Mouse (Mus musculus) hindbrain, embryonic 14.5 days (tissue): ENCODE results near the gene Copz2. TPM values are rescaled to one million over a fixed set of nuclear protein-coding genes. Genes with fewer than 3 reads are reported as not detected.

Experiments
- ATAC-seq: fragments of 200-750 bp; cut with Nextera tagmentation; 2 replicates; pipeline ENCODE4 v1.8.0; 2017; ENCODE audit warnings: moderate number of reproducible peaks, mild to moderate bottlenecking, moderate TSS enrichment, moderate library complexity; ENCODE audit not compliant: low FRiP score
- DNase-seq: peaks from one replicate; pipeline ENCODE4 v3.0.0-alpha.2; 2015; ENCODE audit warnings: low spot score
- H3K27ac ChIP-seq: fragments of 300-500 bp; sonication (generic); 2 replicates; pipeline ENCODE4 v1.5.1; 2014; ENCODE audit warnings: mild to moderate bottlenecking, moderate library complexity
- H3K27me3 ChIP-seq: fragments of 300-500 bp; sonication (generic); 2 replicates; pipeline ENCODE4 v1.6.1; 2014; ENCODE audit warnings: mild to moderate bottlenecking, low read length, mixed read lengths; ENCODE audit not compliant: control insufficient read depth, insufficient read depth
- H3K36me3 ChIP-seq: fragments of 300-500 bp; sonication (generic); replicated peaks from 2 replicates; pipeline ENCODE4 v1.6.1; 2014; ENCODE audit not compliant: control insufficient read depth, insufficient read depth
- H3K4me1 ChIP-seq: fragments of 300-500 bp; sonication (generic); replicated peaks from 2 replicates; pipeline ENCODE4 v1.6.1; 2014; ENCODE audit warnings: antibody characterized with exemption, low read length, mixed read lengths; ENCODE audit not compliant: control insufficient read depth, insufficient read depth
- H3K4me2 ChIP-seq: fragments of 300-500 bp; sonication (generic); replicated peaks from 2 replicates; pipeline ENCODE4 v1.6.1; 2014; ENCODE audit warnings: mild to moderate bottlenecking, moderate library complexity
- H3K4me3 ChIP-seq: fragments of 300-500 bp; sonication (generic); replicated peaks from 2 replicates; pipeline ENCODE4 v1.5.1; 2014; ENCODE audit warnings: mild to moderate bottlenecking, low read length
- H3K9ac ChIP-seq: fragments of 300-500 bp; sonication (generic); 2 replicates; pipeline ENCODE4 v1.6.1; 2014
- H3K9me3 ChIP-seq: fragments of 300-500 bp; sonication (generic); 2 replicates; pipeline ENCODE4 v1.6.1; 2016; ENCODE audit warnings: low read length; ENCODE audit not compliant: control insufficient read depth
- WGBS: fragments of 180-500 bp; shearing (Covaris S2); extraction: QIAGEN DNeasy Blood & Tissue Kit; methylation state at CpG from one replicate; pipeline ENCODE4 v1.1.7; 2014; 5-methylcytosine and 5-hydroxymethylcytosine counted together
- polyA plus RNA-seq: library from polyadenylated mRNA; unstranded; fragments of >200 nt; fragmentation: Nextera tagmentation; extraction: Ambion mirVana; gene quantifications from 2 replicates; pipeline ENCODE4 v1.2.1, GENCODE M21; 2014

Gene Copz2
- polyA plus RNA-seq, 1 experiment from 2014 or later, result 29.7 TPM

DNA sequence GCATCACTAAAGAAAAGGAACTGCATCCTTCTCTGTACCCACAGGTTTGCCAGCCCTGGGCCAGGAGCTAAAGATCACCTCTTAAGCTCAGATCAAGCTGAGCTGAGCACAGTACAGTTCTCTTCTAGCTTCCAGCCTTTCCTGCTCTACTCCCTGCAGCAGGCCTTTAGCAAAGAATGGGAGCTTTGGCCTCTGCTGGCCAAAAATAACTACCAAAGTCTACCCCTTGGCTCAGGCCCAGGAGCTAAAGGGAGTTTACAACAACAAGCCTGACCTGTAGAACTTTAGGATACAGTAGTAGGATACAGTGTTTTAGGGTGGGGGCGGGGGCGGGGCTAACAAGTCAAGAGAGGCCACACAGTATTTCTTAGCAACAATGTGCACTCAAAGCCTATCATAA lies 23.2 kb upstream of the Copz2 start:
- ATAC-seq, result no peak
- H3K27me3 ChIP-seq, result no peaks in the 10 kb centered on the region
- H3K27ac ChIP-seq, result 0 out of 2 replicates have a peak overlapping the region, but pooled peaks have one; percentile 89
- H3K4me3 ChIP-seq, result no peak overlapping the region
- peaks cover 34% of the 10 kb centered on the region for H3K36me3 ChIP-seq
- WGBS, result 79% methylated on average over 2 of the region's 2 CpGs
- no peaks in the 10 kb centered on the region for H3K9me3 ChIP-seq
- peak overlapping the region; percentile 64 for H3K9ac ChIP-seq
- peaks cover 67% of the 10 kb centered on the region for H3K4me1 ChIP-seq
- no peak for DNase-seq
- peak overlapping the region; percentile 67 for H3K4me2 ChIP-seq

DNA sequence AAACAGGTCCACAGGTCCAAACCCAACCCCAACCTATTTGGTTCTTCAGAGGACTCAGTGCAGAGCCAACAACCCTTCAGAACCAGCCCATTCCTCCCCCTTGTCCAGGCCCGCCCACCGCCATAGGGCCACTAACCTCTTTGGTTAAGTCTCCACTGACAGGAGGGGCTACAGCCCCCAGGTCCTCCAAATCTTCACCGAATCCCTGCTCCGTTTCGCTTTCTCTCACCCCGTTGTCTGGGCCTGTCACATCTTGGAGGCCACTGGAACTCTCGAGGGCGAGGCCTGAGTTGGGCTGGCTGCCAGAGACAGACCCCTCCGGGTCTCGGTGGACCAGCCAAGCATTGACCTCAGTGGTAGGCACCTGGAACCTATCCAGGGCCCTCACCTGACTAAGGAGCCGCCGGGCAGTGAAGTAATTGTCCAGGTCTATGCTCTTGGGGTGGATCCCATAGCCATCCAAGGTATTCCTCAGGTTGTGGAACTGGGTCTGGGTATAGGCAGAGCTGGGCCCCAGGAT lies 22.5 kb upstream of the Copz2 start:
- ATAC-seq, result no peak
- no peak for DNase-seq
- H3K27me3 ChIP-seq, result no peaks in the 10 kb centered on the region
- H3K9me3 ChIP-seq, result no peaks in the 10 kb centered on the region
- H3K9ac ChIP-seq, result peak overlapping the region; percentile 9
- WGBS, result 81% methylated on average over 12 of the region's 12 CpGs
- H3K4me3 ChIP-seq, result no peak overlapping the region
- H3K4me2 ChIP-seq, result peak overlapping the region; percentile 67
- no peak overlapping the region for H3K27ac ChIP-seq
- H3K36me3 ChIP-seq, result peaks cover 28% of the 10 kb centered on the region
- peaks cover 67% of the 10 kb centered on the region for H3K4me1 ChIP-seq

DNA sequence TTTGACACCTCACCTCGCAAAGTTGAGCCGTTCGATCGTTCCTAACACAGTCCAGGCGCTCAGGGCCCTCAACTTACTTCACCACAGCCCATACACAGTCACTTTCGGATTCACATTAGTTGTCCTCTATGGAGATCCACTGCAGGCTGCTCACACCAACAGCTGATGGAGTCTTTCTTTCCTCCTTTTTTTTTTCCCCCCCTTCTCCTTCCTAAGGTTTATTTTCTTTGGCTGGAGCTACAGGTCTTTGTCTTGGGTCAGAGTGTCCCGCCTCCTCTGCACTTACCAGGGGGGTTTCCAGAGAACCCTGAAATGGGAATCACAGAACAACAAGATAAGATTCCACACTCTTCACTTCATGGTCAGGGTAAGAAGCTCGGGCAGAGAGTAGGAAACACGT lies 21.8 kb upstream of the Copz2 start:
- Histone ChIP-seq H3K9ac (0 out of 2 replicates have a peak overlapping the region, but pooled peaks have one; percentile 9), H3K4me2 (peak overlapping the region; percentile 67), H3K27me3 (no peaks in the 10 kb centered on the region), H3K27ac (no peak overlapping the region), H3K36me3 (peaks cover 27% of the 10 kb centered on the region), H3K4me1 (peaks cover 63% of the 10 kb centered on the region), H3K9me3 (no peaks in the 10 kb centered on the region), H3K4me3 (0 out of 2 replicates have a peak overlapping the region, but pooled peaks have one; percentile 67)
- no peak for DNase-seq
- ATAC-seq, result no peak
- WGBS, result 78% methylated on average over 9 of the region's 9 CpGs

DNA sequence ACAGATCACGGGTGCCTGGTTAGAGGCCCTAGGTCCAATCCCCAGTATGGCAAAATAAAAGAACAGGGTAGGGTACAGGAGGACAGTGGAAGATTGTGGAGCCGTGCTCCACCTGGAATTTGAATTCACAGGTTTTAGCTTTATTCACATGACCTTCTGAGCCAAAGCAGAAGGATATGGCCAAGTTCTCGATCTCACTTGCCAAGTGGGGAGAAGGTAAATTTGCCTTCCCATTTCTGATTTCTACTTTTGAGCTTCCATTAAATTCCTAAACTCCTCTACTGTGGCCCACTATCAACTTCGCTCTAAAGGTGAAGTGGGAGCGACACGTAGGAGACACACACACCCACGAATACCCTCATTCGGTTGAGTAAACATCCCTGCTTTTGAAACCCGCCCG lies 20.8 kb upstream of the Copz2 start:
- DNase-seq, result no peak
- Histone ChIP-seq H3K9me3 (no peaks in the 10 kb centered on the region), H3K36me3 (peaks cover 27% of the 10 kb centered on the region), H3K4me1 (peaks cover 54% of the 10 kb centered on the region), H3K9ac (peak overlapping the region; percentile 75), H3K4me2 (peak overlapping the region; percentile 67), H3K27ac (peak overlapping the region; percentile 90; the same call in 1 of the 2 replicates), H3K27me3 (no peaks in the 10 kb centered on the region), H3K4me3 (peak overlapping the region; percentile 67)
- WGBS, result 18% methylated on average over 10 of the region's 10 CpGs
- no peak for ATAC-seq

DNA sequence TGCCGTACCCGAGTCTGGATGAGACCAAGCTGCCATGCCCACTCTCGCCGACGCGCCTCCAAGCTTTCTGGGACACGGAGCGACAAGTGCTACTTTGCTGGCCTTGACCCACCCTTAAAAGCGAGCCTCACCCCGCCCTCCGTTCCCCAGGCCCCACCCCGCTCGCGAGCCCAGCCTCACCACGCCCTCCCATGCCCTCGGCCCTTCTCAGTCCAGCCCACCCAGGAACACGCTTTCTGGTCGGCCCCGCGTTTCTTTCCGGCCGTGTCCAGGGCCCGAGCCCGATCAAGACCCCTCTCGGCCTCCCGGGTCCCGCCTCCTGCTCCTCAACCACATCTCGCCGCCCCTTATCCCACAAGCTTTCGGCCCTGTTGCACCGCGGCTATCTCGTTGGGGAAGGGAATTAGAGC lies 20.3 kb upstream of the Copz2 start:
- Histone ChIP-seq H3K27me3 (no peaks in the 10 kb centered on the region), H3K27ac (peak overlapping the region; percentile 90), H3K9ac (peak overlapping the region; percentile 75), H3K36me3 (peaks cover 27% of the 10 kb centered on the region), H3K4me3 (peak overlapping the region; percentile 67), H3K4me2 (peak overlapping the region; percentile 67), H3K9me3 (no peaks in the 10 kb centered on the region), H3K4me1 (peaks cover 51% of the 10 kb centered on the region)
- under 1% methylated on average over 33 of the region's 33 CpGs for WGBS
- DNase-seq, result peak; percentile 53
- peak; percentile 34 for ATAC-seq

DNA sequence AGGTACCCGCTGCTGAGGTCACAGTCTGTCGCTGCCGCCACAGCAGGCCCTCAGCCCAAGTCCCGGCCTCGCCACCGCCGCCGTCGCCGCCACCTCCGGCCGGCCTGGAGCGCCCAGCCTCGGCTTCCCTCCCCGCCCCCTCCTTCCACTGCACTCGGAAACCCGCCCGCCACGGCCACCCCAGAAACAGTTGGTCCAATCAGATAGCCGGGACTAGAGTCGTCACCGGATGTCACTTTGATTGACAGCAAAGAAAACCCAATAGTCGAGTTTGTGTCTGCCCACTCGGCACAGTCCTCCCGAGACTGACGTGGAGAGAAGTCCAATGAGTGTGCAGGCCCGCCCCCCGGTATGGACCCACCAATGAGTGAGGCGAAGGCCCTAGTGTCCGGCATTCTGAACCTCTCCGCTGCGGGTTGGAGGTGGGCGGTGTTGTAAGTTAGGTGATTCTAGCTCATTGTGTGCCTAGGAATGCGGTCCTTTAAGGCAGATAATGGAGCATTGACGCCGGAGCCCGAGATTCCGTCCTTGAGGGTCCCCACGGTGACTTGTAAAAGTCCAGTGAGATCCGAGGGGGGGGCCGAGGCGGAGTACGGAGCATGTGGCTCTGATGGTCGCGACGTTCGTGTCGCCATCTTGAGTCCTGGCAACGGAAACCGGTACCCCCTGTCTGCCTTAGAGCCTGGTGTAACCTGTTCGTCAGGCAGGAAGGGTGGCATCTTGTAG lies 19.7 kb upstream of the Copz2 start, which contains the start of gene Nfe2l1:
Gene Nfe2l1 (minus strand): TSS at position 156 of the 726 bp plus-strand sequence.
- peak; percentile 99 for ATAC-seq
- Histone ChIP-seq H3K9ac (peak within 1 kb of the TSS; percentile 75), H3K27ac (peak within 1 kb of the TSS; percentile 93), H3K4me3 (peak within 1 kb of the TSS; percentile 67), H3K4me2 (peak within 1 kb of the TSS; percentile 67), H3K4me1 (peaks cover 45% of the 10 kb centered on the region), H3K36me3 (peaks cover 27% of the 10 kb centered on the region), H3K27me3 (no peaks in the 10 kb centered on the region), H3K9me3 (no peaks in the 10 kb centered on the region)
- under 1% methylated on average over 51 of the region's 51 CpGs for WGBS
- DNase-seq, result peak; percentile 97

DNA sequence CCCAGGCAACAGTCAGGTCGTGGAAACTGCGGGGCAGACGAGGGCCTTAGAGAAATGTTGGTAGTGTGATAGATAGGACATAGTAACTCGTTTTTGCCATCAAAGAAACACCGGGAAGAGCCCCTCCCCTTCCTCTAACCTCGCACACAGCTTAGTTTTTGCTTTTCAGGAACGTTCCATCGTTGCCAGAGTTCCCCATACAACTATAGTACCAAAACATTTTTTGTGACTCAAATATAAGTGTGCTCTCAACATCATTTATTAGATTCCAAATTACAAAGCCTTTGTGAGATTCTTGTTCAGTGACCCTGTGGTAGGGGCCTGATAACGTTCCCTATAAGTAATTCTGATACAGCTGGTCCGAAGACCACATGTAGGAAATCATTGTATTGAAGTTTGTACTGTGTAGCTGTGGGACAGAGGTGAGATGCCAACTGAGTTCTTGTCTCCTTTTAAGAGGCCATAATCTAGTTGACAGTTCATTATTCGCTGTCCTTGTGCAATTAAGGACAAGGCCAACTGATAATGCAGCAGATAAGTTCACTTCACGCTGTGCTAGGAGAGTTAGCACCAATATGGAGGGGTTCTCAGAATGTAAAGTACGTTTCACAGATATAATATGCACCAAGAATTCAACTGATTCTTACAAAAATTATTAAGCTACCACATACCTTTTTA lies 19.0 kb upstream of the Copz2 start:
- Histone ChIP-seq H3K9me3 (no peaks in the 10 kb centered on the region), H3K4me1 (peaks cover 38% of the 10 kb centered on the region), H3K27ac (peak overlapping the region; percentile 93), H3K4me3 (peak overlapping the region; percentile 67), H3K27me3 (no peaks in the 10 kb centered on the region), H3K36me3 (peaks cover 22% of the 10 kb centered on the region), H3K4me2 (peak overlapping the region; percentile 57), H3K9ac (peak overlapping the region; percentile 62)
- ATAC-seq (no peak), DNase-seq (peak; percentile 35)
- 22% methylated on average over 13 of the region's 13 CpGs for WGBS

DNA sequence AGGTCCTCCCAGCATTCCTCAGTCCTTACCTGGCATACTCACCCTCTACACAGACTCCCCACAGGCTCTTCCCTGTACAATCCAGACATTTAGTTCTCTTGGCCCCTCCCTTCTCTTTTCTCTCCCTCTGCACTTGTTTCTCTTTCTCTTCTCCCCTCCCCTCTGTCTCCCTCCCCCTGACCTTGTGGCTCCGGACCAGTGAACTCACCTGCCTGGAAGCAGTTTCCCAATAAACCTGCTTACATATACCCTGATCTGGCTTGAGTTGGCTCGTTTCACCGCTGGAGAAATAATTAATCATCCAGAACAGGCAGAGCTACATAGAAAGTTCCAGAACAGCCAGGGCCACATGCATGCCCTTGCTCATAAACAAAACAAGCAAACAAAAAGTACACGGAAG lies 18.2 kb upstream of the Copz2 start:
- DNase-seq, result no peak
- H3K4me2 ChIP-seq, result no peak overlapping the region
- ATAC-seq, result no peak
- H3K4me3 ChIP-seq, result no peak overlapping the region
- H3K36me3 ChIP-seq, result peaks cover 15% of the 10 kb centered on the region
- H3K4me1 ChIP-seq, result peaks cover 30% of the 10 kb centered on the region
- H3K27me3 ChIP-seq, result no peaks in the 10 kb centered on the region
- H3K27ac ChIP-seq, result no peak overlapping the region
- H3K9ac ChIP-seq, result no peak overlapping the region
- H3K9me3 ChIP-seq, result no peaks in the 10 kb centered on the region
- WGBS, result 70% methylated on average over 4 of the region's 4 CpGs

DNA sequence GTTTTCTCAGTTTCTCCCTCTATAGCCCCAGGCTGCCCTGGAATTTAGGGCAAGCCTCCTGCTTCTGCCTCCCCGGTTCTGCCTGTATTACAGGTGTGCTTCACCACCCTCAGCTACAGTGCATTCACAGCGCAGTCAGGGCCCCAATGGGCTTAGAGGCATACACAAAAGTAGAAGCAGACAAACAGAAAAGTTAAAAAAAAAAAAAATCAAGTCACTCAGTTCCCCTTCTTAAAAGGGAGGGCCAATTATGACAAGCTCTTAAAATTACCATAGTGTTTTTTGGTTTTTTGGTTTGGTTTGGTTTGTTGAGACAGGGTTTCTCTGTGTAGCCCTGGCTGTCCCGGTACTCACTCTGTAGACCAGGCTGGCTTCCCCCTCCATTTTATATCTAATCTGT lies 17.1 kb upstream of the Copz2 start:
- WGBS, result 90% methylated on average over 3 of the region's 3 CpGs
- H3K4me2 ChIP-seq, result no peak overlapping the region
- H3K9ac ChIP-seq, result no peak overlapping the region
- no peaks in the 10 kb centered on the region for H3K9me3 ChIP-seq
- H3K27ac ChIP-seq, result no peak overlapping the region
- H3K4me1 ChIP-seq, result peaks cover 20% of the 10 kb centered on the region
- no peaks in the 10 kb centered on the region for H3K27me3 ChIP-seq
- no peak overlapping the region for H3K4me3 ChIP-seq
- ATAC-seq (no peak), DNase-seq (no peak)
- peaks cover 6% of the 10 kb centered on the region for H3K36me3 ChIP-seq
